Mouse (Mus musculus) CD4-positive, CD25-positive, alpha-beta regulatory T cell, adult 2 months (primary cell): ENCODE data around the gene 6030468B19Rik.
A peak's percentile ranks its signal among the peaks of the same experiment; 100 is the strongest.

ENCODE experiments used
- DNase-seq: peaks from one replicate; pipeline ENCODE4 v3.0.0-alpha.2; 2012; ENCODE audit warnings: low read depth, low spot score

6030468B19Rik gene

GRCm38 (mm10) chr11:117797511-117798159 is at the start of gene 6030468B19Rik:
6030468B19Rik (plus strand) TSS chr11:117797660.
- DNase-seq, result no peak

- no peak for DNase-seq
Observed at GRCm38 (mm10) chr11:117748628-117749027, 48.8 kb upstream of the 6030468B19Rik start.

GRCm38 (mm10) chr11:117749414-117749813 is 48.0 kb upstream of the 6030468B19Rik start:
- DNase-seq, result no peak

- DNase-seq, result no peak
Observed at GRCm38 (mm10) chr11:117751544-117751943, 45.9 kb upstream of the 6030468B19Rik start.

- no peak for DNase-seq
Observed at GRCm38 (mm10) chr11:117755891-117756290, 41.6 kb upstream of the 6030468B19Rik start.

GRCm38 (mm10) chr11:117759267-117759666 is 38.2 kb upstream of the 6030468B19Rik start:
- DNase-seq, result no peak

- DNase-seq, result no peak
Observed at GRCm38 (mm10) chr11:117760374-117761119, 36.9 kb upstream of the 6030468B19Rik start.

- no peak for DNase-seq
Observed at GRCm38 (mm10) chr11:117761801-117762200, 35.7 kb upstream of the 6030468B19Rik start.

GRCm38 (mm10) chr11:117762246-117762645 is 35.2 kb upstream of the 6030468B19Rik start:
- DNase-seq, result no peak

- no peak for DNase-seq
Observed at GRCm38 (mm10) chr11:117764319-117764718, 33.1 kb upstream of the 6030468B19Rik start.

GRCm38 (mm10) chr11:117765361-117765760 is 32.1 kb upstream of the 6030468B19Rik start:
- no peak for DNase-seq

GRCm38 (mm10) chr11:117766275-117766674 is 31.2 kb upstream of the 6030468B19Rik start:
- DNase-seq, result no peak

- no peak for DNase-seq
Observed at GRCm38 (mm10) chr11:117768725-117769682, 28.5 kb upstream of the 6030468B19Rik start.

GRCm38 (mm10) chr11:117769683-117770047 is 27.8 kb upstream of the 6030468B19Rik start:
- DNase-seq, result no peak

GRCm38 (mm10) chr11:117770407-117770806 is 27.1 kb upstream of the 6030468B19Rik start:
- DNase-seq, result no peak

GRCm38 (mm10) chr11:117772352-117772751 is 25.1 kb upstream of the 6030468B19Rik start:
- DNase-seq, result peak; percentile 56

GRCm38 (mm10) chr11:117774925-117775324 is 22.5 kb upstream of the 6030468B19Rik start:
- no peak for DNase-seq

- DNase-seq, result no peak
Observed at GRCm38 (mm10) chr11:117775540-117775939, 21.9 kb upstream of the 6030468B19Rik start.

GRCm38 (mm10) chr11:117776085-117776792 is 21.2 kb upstream of the 6030468B19Rik start:
- no peak for DNase-seq

- peak; percentile 77 for DNase-seq
Observed at GRCm38 (mm10) chr11:117777111-117777510, 20.3 kb upstream of the 6030468B19Rik start.

GRCm38 (mm10) chr11:117778031-117778430 is 19.4 kb upstream of the 6030468B19Rik start:
- no peak for DNase-seq
